Mouse (Mus musculus) splenic B cell, adult 2 months (primary cell): ENCODE data around the gene Ptprd.
"Not testable (repeated sequence)": the region's sequence is repeated elsewhere in the genome, so short reads cannot be mapped to it uniquely, and the experiment has no call there.

Experiments
- DNase-seq: peaks from one replicate; pipeline ENCODE4 v3.0.0-alpha.2; 2011; ENCODE audit warnings: low read depth, low spot score
- H3K27me3 ChIP-seq: 2 replicates; pipeline ENCODE4 v1.6.1; 2012; ENCODE audit warnings: mild to moderate bottlenecking, low read length, moderate library complexity, mixed read lengths; ENCODE audit not compliant: control insufficient read depth, poor library complexity, insufficient read depth, severe bottlenecking
- H3K36me3 ChIP-seq: 2 replicates; pipeline ENCODE4 v1.6.1; 2012; ENCODE audit warnings: mild to moderate bottlenecking, low read length, moderate library complexity, mixed read lengths; ENCODE audit not compliant: control insufficient read depth, poor library complexity, insufficient read depth, severe bottlenecking

Ptprd gene

GRCm38 (mm10) chr4:76155750-76156149 lies 2056.0 kb downstream of the Ptprd start:
- no peak for DNase-seq
- Histone ChIP-seq H3K27me3 (no peaks in the 10 kb centered on the region), H3K36me3 (no peaks in the 10 kb centered on the region)

DNA sequence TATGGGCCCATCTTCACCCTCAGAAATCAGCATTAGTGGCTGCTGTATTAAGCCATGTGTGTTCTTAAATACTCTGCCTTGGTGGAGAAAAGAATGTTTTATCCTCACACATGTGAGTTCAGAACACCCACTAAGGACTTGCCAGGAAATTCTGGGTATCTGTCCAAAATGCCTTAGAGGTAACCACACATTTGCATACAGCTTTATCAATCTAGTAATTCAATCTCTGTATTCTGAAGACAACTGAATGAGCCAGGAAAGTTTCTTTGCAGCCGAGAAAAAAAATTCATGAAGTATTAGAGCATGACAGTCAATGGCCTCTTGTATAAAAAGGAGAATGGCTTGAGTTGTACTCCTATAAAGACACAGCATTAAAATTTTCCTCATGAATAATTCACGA lies 2057.6 kb downstream of the Ptprd start:
- no peaks in the 10 kb centered on the region for H3K27me3 ChIP-seq
- DNase-seq, result no peak
- H3K36me3 ChIP-seq, result no peaks in the 10 kb centered on the region

- DNase-seq, result no peak
- H3K36me3 ChIP-seq, result no peaks in the 10 kb centered on the region
- H3K27me3 ChIP-seq, result no peaks in the 10 kb centered on the region
Observed at GRCm38 (mm10) chr4:76144925-76145324, 2066.8 kb downstream of the Ptprd start.

- DNase-seq, result no peak
- no peaks in the 10 kb centered on the region for H3K27me3 ChIP-seq
- no peaks in the 10 kb centered on the region for H3K36me3 ChIP-seq
Observed at GRCm38 (mm10) chr4:76144333-76144732, 2067.4 kb downstream of the Ptprd start.

- Histone ChIP-seq H3K27me3 (no peaks in the 10 kb centered on the region), H3K36me3 (no peaks in the 10 kb centered on the region)
- no peak for DNase-seq
Observed at GRCm38 (mm10) chr4:76137901-76138300, 2073.9 kb downstream of the Ptprd start.

DNA sequence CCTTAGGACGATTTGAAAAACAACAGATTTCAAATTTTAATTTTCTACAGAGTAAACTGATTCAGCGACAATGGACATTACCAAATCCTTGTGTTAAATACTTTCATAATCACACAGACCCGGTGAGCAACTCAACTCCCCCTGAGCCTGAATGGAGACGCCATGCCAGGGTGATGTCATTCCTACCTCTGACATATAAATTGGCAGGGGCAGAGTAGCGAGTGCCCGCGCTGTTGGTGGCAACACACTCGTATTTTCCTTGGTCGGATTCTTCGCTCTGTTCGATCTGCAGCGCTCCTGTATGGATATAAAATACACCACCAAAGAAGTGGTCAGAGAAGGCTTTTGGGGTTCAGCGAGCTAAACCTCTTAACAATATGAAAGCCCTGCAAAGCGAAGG lies 2075.1 kb downstream of the Ptprd start:
- DNase-seq, result no peak

DNA sequence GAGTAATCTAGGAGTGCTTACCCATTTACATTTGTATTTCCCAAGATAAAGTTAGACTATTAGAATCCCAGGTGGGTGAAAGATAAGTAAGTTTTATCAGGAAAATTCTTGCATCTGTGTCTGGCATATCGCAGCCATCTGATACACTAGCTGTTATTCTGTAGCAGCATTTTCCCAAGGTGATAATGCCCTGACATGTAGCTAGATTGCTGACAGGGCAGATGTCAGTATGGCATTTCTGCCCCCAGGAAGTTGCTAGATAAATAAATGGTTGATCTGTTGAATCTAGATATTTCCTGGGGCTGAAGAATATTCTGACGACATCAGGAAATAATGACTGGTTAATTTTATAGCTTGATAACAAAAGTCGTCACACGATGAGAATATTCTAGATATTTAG lies 2119.9 kb downstream of the Ptprd start:
- H3K36me3 ChIP-seq, result no peaks in the 10 kb centered on the region
- DNase-seq, result no peak
- H3K27me3 ChIP-seq, result no peaks in the 10 kb centered on the region

More for the DNA sequence above, 2075.1 kb downstream of the Ptprd start:
- H3K27me3 ChIP-seq, result no peaks in the 10 kb centered on the region
- H3K36me3 ChIP-seq, result no peaks in the 10 kb centered on the region

DNA sequence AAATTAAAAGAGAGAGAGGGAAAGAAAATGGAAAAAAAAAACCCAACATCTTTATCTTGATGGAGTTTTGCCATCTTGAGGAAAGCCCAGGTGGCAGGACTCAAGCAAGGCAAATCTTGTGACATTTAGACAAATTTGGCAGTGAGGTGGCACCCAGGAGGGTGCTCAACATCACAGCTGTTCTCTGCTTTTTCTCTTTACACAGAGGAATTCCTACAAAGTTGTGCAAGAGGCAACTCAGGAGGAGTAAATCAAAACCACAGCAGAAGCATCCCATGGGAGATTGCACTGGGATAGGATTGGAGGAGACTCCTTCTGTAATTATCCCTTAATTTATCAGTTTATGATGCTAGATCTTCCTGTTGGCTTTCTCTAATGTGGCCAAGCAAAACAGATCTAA lies 2121.9 kb downstream of the Ptprd start:
- H3K27me3 ChIP-seq, result no peaks in the 10 kb centered on the region
- DNase-seq, result no peak
- no peaks in the 10 kb centered on the region for H3K36me3 ChIP-seq

GRCm38 (mm10) chr4:76076051-76076450 lies 2135.7 kb downstream of the Ptprd start:
- no peak for DNase-seq
- Histone ChIP-seq H3K27me3 (no peaks in the 10 kb centered on the region), H3K36me3 (no peaks in the 10 kb centered on the region)

DNA sequence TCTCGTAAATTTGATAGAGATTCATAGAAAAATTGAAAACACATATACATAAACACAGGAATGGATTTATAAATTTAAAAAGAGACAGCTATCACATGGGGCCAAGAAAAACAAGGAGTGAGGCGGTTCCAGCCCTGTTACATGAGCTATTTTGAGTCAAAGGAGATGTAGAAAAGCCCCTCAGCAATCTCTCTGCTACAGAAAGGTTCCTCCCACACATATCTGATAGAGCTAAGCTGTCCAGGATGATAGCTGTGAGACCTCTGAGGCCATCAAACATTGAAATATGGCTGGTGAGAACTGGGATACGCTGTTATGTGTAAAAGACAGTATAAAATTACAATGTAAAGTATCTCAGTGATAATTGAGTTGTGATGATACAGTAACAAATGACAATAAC lies 2138.5 kb downstream of the Ptprd start:
- Histone ChIP-seq H3K27me3 (no peaks in the 10 kb centered on the region; the same call in 1 of the 2 replicates), H3K36me3 (no peaks in the 10 kb centered on the region)
- DNase-seq, result no peak

- no peak for DNase-seq
- no peaks in the 10 kb centered on the region; the same call in 1 of the 2 replicates for H3K27me3 ChIP-seq
Observed at GRCm38 (mm10) chr4:76071720-76072119, 2140.0 kb downstream of the Ptprd start.

GRCm38 (mm10) chr4:76056836-76057235 lies 2154.9 kb downstream of the Ptprd start:
- Histone ChIP-seq H3K27me3 (no peaks in the 10 kb centered on the region), H3K36me3 (no peaks in the 10 kb centered on the region)
- DNase-seq, result no peak

More at GRCm38 (mm10) chr4:76071720-76072119, 2140.0 kb downstream of the Ptprd start:
- no peaks in the 10 kb centered on the region for H3K36me3 ChIP-seq

GRCm38 (mm10) chr4:76045650-76046049 lies 2166.1 kb downstream of the Ptprd start:
- DNase-seq, result no peak
- H3K27me3 ChIP-seq, result no peaks in the 10 kb centered on the region
- no peaks in the 10 kb centered on the region for H3K36me3 ChIP-seq

- Histone ChIP-seq H3K36me3 (no peaks in the 10 kb centered on the region), H3K27me3 (no peaks in the 10 kb centered on the region)
- DNase-seq, result no peak
Observed at GRCm38 (mm10) chr4:76044802-76045201, 2167.0 kb downstream of the Ptprd start.

GRCm38 (mm10) chr4:76037178-76037577 lies 2174.6 kb downstream of the Ptprd start:
- H3K36me3 ChIP-seq, DNase-seq: not testable (repeated sequence)

DNA sequence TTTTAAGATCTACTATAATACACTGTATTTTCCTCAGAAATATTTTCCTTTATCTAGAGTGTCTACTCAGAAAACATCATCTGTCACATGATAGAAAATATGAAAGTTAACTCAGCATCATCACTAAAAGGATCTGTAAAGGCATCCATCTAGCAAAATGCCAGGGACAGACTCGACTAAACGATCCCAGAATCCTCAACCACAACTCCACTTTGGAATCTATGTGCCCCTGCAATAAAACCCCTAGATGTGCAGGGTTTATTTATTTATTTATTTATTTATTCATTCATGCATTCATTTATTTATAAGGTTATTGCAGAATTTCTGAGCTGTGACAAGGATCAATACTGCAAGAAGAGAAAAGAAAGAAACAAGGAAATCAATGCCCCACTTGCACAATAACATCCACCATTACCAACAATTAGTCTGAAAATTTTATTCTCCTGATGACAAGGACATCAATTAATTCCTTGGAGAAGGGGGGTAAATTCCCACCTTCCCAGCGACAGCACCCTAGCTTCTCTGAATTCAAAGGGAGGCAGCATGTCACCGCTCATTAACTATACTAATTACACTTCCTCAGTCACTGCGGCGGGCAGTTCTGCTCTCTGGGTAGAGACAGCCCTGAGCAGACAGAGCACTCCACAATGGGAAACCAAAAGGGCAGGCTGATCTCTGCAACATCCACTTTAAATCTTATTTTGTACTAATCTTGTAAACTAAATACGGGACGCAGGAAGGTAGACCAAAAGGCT lies 2186.0 kb downstream of the Ptprd start:
- no peaks in the 10 kb centered on the region for H3K36me3 ChIP-seq
- H3K27me3 ChIP-seq, result no peaks in the 10 kb centered on the region
- DNase-seq, result no peak

More at GRCm38 (mm10) chr4:76037178-76037577, 2174.6 kb downstream of the Ptprd start:
- not testable (repeated sequence) for H3K27me3 ChIP-seq
